Mouse (Mus musculus) spleen, embryonic (tissue): ENCODE data around the gene Nedd4.

Experiments used
- CTCF ChIA-PET: fragments of 350-600 bp; sonication (Branson Sonifier 250); formaldehyde crosslinking; loops from one replicate; lab custom pipeline; 2022; lab: Charles Lee

Gene Nedd4

GRCm38 (mm10) chr9:72714945-72715344 lies 52.8 kb downstream of the Nedd4 start:
- CTCF ChIA-PET: no interaction called here

DNA sequence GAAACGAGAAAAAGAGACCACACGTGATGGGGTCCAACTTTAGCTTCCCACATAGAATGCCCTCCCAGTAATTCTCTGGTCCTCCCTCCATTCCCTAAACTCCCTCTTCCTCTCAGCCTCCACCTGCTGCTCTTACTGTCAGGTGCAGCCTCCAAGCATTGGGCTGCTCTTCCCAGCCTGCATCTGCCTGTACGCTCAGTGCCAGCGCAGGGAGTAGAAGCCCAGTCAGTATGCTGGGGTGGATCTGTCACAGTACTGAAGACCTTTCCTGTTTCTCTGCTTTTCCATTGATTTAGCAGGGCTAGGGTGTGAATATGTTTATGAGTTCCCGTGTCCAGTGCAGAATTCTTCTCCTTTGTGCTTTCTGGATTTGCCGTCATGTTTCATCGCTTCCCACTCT lies 54.1 kb downstream of the Nedd4 start:
- CTCF ChIA-PET: interaction anchor here (0.7 kb wide), 1 partner anchor 362 kb away, joined by 9 read pairs; no protein-coding TSS in a partner anchor

- CTCF ChIA-PET: no interaction called here
These were observed 57.0 kb downstream of the Nedd4 start for GRCm38 (mm10) chr9:72719143-72719542.

DNA sequence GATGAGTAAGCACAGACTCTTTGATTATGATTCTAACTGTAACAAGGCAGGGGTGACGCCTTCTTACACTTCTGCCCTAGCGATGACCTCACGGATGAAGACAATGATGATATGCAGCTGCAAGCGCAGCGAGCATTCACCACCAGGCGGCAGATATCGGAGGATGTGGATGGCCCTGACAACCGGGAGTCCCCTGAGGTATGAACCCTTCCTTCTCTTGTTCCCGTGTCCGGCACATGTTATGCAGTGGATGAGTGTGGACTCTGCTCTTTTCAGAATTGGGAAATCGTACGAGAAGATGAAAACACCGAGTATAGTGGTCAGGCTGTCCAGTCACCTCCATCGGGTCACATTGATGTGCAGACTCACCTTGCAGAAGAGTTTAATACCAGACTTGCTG lies 59.1 kb downstream of the Nedd4 start:
- CTCF ChIA-PET: no interaction called here

DNA sequence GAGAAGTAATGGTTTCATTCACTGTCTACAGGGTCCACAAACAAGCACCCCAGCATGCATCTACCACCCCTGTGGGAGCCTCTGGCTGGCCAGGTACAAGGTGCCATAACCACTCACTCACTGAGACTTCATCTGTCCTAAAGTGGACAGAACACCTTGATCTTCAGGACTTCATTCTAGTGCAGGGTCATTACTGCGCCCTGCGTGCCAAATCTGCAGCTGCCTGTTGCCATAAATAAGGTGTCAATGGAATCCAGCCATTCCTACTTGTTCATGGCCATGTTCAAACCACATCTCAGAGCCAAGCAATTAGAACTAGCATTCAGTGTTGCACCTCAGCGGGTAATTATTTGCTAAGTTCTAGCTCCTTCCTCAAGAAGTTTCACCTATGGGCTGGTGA lies 60.5 kb downstream of the Nedd4 start:
- CTCF ChIA-PET: no interaction called here

- CTCF ChIA-PET: no interaction called here
These were observed 62.5 kb downstream of the Nedd4 start for GRCm38 (mm10) chr9:72724491-72725221.

DNA sequence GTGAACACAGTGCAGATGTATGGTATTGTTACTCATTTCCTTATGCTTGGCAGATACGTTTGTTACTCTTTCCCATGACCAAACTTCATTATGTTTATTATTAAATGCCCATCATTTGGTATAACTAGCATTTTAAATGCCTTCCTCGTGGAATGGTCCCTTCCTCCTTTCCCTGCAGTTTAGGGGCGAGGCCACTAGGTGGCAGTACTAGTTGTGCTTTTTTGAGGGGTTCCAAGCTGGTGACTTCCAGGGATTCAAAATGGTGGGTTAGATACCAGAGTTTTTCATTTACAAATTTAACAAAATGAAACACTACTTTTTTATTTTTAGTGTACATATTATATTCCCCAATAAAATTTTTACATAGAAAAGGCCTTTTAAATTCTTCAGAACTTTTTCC lies 71.8 kb downstream of the Nedd4 start:
- CTCF ChIA-PET: interaction anchor here (0.6 to 0.7 kb wide), 2 partner anchors 16 to 679 kb away, joined by 3 to 5 read pairs; no protein-coding TSS in a partner anchor

GRCm38 (mm10) chr9:72735822-72736410 lies 73.8 kb downstream of the Nedd4 start:
- CTCF ChIA-PET: no interaction called here

DNA sequence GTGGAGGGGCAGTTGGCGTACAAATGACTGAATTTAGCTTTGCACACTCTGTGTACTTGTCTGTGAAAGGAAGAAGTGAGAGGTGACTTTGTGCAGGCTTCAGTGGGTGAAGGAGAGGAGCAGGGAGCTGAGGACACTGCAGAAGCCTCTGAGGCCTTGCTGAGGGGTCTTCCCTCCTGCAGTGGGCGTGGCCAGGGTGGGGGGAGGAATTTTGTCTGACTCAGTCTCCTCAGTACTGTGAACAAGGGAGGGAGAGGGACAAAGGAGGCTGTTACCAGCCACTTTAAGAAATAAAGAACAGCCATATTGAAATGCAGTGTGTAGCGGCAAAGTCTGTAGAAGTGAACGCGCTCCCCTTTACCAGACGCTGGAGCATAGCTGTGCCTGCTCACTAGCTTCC lies 79.1 kb downstream of the Nedd4 start:
- CTCF ChIA-PET: interaction anchor here (0.6 kb wide), 1 partner anchor 36 kb away, joined by 3 read pairs; no protein-coding TSS in a partner anchor

GRCm38 (mm10) chr9:72746278-72746677 lies 84.1 kb downstream of the Nedd4 start:
- CTCF ChIA-PET: interaction anchor here (0.7 kb wide), 1 partner anchor 1155 kb away, joined by 6 read pairs; no protein-coding TSS in a partner anchor

DNA sequence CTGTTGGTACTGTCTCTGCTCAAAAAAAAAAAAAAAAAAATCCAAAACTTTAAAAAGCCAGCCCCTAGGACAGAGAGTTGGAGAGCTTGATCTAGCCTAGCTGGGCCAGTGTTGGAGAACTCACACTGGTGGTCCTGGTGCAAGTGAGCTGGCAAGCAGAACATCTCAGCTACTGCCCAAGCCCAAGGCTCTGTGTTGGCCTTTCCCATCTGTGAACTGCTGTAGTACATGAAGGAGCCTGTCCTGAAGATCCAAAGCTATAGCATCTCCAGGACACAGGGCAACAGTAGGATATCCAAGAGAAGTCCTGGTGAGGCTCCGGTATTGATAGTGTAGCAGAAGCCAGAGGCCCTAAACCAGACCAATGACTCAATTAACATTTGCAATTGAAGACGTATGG lies 88.1 kb downstream of the Nedd4 start:
- CTCF ChIA-PET: interaction anchor here (0.7 to 1.1 kb wide), 2 partner anchors 16 to 18 kb away, joined by 3 to 5 read pairs; no protein-coding TSS in a partner anchor

DNA sequence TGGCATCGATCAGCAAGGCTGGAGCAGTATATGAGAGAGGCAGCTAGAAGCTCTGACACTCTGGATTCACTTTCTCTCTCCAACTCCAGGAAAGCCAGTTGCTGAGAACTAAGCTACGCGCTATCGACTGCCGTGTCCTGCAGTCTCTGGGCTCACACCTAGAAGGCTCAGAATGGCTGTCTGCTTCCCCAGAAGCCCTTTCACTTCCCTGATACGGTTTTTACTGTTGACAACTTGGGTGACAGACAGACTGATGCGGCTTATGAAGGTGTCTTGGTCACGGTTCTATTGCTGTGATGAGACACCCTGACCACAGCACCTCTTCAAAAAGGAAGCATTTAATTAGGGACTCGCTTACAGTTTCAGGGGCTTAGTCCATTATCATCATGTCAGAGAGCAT lies 90.5 kb downstream of the Nedd4 start:
- CTCF ChIA-PET: interaction anchor here (0.6 kb wide), 1 partner anchor 18 kb away, joined by 3 read pairs; no protein-coding TSS in a partner anchor

DNA sequence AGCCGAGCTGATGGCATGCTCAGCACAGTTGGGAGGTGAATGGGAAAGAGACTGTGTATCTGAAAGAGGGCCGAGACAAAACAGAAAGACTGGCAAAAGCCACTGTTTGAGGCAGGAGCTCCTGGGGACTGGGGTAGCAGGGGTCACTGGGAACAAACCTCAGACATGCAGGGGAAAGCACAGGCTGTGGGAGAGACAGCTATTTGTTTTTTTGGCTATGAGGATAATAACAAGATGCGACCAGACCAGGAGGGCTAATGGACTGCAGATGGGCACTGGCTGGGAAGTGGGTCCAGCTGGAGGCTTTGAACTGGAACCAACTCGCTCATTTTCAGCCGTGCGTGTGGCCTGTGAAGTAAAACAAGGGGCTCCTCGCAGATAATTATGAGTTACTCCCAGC lies 91.6 kb downstream of the Nedd4 start:
- CTCF ChIA-PET: no interaction called here

- CTCF ChIA-PET: no interaction called here
These were observed 95.0 kb downstream of the Nedd4 start for GRCm38 (mm10) chr9:72757143-72757542.

DNA sequence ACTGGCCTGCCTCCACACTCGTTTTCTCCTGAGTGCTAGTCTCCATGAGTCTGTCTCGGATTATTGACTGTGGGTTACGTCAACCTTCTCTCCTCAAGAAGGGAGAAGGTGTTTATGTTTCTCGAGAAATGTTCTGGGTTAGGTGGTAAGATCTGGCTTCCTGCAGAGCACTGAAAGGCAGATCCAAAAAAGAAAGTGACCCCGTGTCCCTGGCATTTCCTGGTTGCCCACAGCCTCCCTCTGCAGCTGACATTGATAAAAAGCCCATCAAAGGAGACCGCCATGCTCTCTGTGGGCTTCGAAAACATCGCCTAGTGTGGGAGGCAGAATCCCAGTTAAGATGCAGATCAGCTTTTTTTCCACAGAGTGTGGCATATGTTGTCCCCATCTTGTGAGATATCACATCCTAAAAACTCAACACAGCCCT lies 96.6 kb downstream of the Nedd4 start:
- CTCF ChIA-PET: no interaction called here

- CTCF ChIA-PET: no interaction called here
These were observed 101.0 kb downstream of the Nedd4 start for GRCm38 (mm10) chr9:72763050-72763718.

GRCm38 (mm10) chr9:72766789-72767349 lies 104.7 kb downstream of the Nedd4 start:
- CTCF ChIA-PET: interaction anchor here (0.6 to 2.0 kb wide), 4 partner anchors 21 to 358 kb away, joined by 3 to 10 read pairs (median 4); no protein-coding TSS in a partner anchor

GRCm38 (mm10) chr9:72775022-72775421 lies 112.9 kb downstream of the Nedd4 start:
- CTCF ChIA-PET: no interaction called here

DNA sequence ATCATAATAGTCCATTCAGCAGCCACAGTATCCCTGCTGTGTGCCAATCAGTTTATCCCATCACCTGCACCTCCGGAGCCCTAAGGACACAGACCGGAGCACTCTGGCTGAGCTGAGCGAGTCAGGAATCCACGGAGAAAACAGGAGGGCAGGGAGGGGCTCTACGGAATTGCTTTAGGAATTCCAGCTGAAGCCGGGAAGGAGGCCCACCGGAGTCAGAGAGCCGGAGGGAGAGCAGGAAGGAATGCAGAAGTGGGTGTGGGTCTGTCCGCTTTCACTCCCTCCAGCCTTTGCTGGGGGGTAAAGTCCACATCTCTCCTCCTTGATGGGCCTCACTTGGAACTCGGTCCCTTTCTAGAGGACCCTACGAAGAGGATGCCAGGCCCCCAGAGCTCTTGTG lies 116.9 kb downstream of the Nedd4 start:
- CTCF ChIA-PET: no interaction called here

- CTCF ChIA-PET: no interaction called here
These were observed 117.6 kb downstream of the Nedd4 start for GRCm38 (mm10) chr9:72779733-72780132.

DNA sequence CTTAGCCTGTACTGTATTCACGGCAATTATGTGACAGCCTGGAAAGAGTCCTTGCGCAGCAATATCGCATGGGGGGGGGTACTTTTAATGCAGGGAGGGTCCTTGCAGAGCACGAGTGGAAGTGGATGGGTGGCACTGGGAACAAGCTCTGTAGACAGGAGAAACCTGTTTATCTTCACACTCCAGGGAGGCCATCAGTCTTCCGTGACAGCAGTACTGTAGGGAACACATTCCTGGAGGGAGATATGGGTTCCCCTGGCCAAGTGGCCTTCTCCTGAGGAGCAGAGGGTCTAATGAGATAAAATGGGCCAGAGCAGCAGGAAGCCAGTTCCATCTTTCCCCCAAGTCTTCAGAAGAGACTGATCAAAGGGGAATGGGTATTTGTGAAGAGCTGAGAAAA lies 118.5 kb downstream of the Nedd4 start:
- CTCF ChIA-PET: no interaction called here

GRCm38 (mm10) chr9:72781466-72781865 lies 119.3 kb downstream of the Nedd4 start:
- CTCF ChIA-PET: interaction anchor here (0.6 kb wide), 1 partner anchor 41 kb away, joined by 11 read pairs; no protein-coding TSS in a partner anchor
